Mouse (Mus musculus) kidney, adult 2 months (tissue): ENCODE measurements around the gene Depdc7.

Experiments used
- CTCF ChIP-seq: fragments of 200-500 bp; conservative IDR thresholded peaks from 2 replicates; pipeline ENCODE4 v1.5.1; 2011; ENCODE audit warnings: low read depth, mild to moderate bottlenecking, control low read depth, low read length, moderate library complexity, mixed read lengths; ENCODE audit not compliant: insufficient read depth, insufficient read length
- POLR2A ChIP-seq: fragments of 200-500 bp; IDR thresholded peaks from one replicate; pipeline ENCODE4 v1.6.1; 2011; ENCODE audit warnings: low read depth, low read length, control low read depth

- TF ChIP-seq CTCF (no peak), POLR2A (no peak)
Observed at GRCm38 (mm10) chr2:104739691-104740090, 3.0 kb downstream of the Depdc7 start.
